Mouse (Mus musculus): ENCODE data around the gene Cryba4. TPM values are rescaled to one million over a fixed set of nuclear protein-coding genes. Genes with fewer than 3 reads are reported as not detected.

The Cryba4 gene
- total RNA-seq, 4 experiments from 2014 or later = 1.1 to 1.7 (median 1.3) TPM

DNA sequence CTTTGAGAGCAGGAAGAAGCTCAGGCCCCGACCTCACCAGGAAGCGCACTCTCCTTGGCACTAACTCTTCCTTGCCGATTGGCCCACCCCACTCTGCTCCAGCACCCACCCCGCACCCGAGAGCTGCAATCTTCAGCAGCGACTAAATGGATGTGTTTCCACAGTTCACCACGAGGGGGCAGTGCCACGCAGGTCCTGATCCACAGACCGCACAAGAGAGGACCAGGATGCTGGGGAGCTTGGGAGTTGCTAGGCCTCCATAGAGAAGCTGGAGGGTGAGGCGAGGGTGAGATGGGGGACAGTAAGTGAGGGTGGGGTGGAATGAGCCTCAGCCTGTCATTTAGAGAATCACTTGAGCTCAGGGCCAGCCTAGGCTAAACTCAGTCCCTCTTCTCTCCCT, 11.6 kb downstream of the Cryba4 start:
- peak; percentile 83 to 95 for DNase-seq (ENCODE audit: low spot score in 2 of 2)

DNA sequence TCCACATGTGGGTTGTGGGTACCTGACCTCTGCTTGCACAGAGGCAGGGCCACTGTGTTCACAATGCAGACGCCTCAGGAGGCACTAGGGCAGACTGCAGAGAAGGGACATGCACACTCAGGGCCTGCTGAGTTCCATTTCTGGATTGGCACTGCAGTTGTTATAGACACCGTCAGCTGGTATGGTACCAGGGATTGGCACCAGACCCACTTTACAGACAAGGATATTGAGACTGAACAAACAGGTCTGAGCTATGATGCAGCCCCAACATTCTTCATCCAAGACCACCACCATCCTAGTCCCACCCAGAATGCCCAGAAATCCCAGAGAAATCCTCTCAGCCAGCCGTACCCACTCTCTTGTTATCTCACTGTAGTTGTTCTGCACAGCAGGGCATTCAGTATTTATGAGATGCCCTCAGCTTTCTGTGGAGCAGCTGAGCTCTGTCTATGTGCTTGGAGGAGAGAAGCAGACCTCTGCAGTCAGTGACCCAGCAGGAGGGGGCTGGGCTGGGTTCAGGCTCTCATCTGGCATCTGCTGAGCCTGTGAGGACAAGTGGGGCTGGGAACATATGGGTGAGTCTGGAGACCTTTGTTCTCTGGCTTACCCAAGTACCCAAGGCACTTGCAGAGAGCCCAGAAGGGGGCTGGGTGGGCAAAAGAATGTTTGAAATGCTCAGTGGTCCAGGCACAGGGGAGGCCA, 13.4 kb downstream of the Cryba4 start:
- no peak for DNase-seq (ENCODE audit: low spot score in 2 of 2)

DNA sequence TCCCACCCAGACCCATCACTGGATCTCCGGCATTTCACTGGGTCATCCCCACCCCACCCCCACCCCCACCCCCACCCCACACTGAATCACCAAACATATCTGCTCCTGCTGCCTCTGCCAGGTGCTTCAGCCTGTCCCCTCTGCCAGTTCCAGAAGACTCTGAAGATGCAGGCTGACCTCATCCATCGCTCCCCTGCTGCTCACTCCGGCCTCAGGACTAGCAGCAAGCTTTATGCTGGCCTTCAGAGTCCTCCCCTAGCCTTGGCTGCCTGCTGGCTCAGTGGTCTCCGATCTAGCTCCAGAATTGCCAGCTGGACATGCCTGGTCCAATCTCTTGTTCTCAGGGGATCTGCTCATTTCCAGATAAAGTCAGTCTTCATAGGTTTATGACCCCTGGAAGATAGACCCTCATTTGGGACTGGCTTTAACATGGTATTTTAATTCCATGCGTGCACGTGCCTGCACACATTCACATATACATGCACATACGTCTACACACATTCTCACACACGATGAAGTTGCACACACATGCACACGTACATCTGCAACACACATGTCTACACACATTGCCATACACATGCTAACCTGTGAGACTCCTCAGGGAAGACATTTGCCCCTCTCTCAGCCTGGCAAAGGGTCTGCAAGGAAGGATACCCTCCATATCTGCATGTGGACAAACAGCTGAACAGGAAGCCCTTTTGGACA, 14.3 kb downstream of the Cryba4 start:
- no peak for DNase-seq (ENCODE audit: low spot score in 2 of 2)

DNA sequence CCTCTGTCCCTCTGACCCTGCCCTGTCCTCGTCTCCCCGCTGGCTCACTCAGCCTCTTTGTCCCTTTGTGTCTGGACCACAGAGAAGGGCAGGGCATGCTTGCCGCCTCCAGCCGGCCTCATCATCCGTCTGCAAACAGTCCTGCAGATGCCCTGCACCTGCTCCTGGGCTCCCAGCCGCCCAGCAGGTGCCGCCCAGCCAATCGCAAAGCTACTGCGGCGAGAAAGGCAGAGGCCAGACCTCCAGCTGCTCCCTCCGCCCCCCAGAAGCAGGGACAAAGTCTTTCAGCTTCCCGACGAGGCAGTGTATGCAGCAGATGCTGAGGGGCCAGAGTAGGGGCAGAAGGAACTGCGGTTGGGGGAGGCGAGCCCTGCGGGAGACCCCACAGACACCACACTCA, 14.9 kb downstream of the Cryba4 start:
- DNase-seq (ENCODE audit: low spot score in 2 of 2) = no peak

DNA sequence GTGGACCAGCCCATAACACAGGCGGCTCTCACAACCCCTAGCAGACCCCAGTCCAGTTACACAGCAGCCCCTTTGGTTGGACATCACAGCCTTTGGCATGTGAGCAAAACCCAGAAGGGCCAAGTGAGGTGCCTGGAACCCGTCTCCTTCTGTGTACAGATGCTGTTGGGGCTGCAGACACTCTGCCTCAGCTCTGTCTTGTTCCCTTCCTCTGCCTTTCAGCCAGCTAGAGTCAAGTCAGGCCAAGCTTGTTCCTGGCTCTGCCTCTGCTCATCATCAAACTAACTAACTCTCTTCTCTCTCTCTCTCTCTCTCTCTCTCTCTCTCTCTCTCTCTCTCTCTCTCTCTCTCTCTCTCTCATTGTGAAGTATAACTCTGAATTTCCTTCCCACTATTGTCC, 15.7 kb downstream of the Cryba4 start:
- no peak for DNase-seq (ENCODE audit: low spot score in 2 of 2)

DNA sequence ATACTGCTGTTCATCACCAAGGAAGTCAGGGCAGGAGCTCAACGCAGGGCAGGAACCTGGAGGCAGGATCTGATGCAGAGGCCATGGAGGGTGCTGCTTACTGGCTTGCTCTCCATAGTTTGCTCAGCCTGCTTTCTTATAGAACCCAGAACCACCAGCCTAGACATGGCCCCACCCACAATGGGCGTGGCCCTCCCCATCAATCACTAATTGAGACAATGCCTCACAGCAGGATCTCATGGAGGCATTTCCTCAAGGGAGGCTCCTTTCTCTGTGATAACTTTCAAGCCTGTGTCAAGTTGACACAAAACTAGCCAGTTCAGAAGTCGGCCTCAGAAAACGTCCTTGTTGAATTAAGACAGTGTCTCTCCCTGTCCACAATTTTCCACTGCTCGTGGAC, 16.5 kb downstream of the Cryba4 start:
- no peak for DNase-seq (ENCODE audit: low spot score in 2 of 2)

DNA sequence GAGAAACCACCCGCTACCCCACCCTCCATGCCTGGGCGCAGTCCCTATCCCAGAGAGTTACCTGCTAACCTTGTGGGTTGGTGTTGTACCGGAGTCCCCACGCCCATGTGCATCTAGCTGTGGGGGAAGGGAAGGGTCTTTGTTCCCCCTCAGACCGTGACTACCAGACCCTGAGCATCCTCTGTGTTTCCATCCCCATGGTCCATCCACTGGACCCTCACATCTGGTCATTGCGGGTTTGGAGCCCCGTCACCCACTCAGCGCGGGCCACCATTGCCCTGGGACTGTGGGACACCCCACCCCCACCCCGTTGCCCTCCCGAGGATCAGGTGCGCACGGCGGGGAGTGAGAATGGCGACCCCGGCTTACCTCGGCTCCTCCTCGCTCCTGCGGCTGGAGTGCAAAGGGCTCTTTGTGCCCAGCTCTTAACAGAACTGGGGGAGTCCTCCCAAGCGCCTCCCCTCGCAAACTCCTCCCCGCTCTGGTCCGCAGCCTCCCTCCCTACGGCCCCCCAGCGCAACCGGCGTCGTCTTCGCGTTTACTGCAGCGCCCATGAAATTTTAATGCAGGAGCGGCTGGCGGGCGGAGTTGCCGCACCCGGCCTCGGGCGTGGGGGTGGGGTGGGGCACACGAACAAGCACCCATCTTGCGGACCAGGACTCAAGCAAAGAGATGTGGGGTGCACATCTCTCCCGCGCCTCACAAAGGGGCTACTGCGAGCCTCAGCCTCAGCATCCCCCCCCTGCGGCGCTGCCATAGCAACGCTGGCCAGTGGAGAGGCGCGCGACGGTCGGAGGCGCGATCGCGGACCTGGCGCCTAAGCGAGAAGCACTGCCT, 23.9 kb downstream of the Cryba4 start:
- peak; percentile 49 to 68 for DNase-seq (ENCODE audit: low spot score in 2 of 2)

DNA sequence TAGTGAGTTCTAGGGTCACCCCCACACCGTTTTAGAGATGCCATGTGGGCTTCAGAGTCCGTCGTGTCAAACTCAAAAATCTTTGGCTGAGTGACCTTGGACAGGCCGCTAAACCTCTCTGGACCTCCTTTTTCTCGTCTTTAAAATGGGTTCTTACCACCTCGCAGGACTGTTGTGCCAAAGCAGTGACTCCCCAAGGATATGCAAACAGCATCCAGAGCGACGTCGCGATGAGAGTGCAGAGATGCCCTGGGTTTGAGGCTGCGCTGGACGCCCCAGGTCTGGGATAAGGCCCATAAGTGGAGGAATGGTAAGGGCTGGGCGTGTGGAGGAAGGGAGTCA, 24.4 kb downstream of the Cryba4 start:
- DNase-seq (ENCODE audit: low spot score in 2 of 2) = no peak

DNA sequence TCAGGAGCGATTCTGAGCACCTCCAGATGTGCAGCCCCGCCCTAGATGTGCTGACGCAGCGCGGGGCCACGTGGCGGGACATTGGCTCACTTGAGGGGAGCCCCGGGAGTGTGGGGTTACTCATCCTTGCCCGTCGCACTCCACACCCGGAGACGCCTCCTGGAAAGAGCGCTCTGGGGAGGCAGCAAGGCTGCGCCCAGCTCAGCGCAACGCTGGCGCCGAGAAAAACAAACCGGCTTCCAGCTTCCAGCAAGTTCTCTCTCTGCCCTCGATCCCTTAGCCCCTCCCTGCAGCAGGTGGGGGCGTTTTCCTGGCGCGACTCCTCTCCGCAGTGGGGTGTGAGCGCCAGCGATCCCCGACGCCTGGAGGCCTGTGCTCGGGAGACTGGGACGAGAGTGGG, 25.0 kb downstream of the Cryba4 start:
- peak in 1 of 2 experiments; percentile 58 for DNase-seq (ENCODE audit: low spot score in 2 of 2)

DNA sequence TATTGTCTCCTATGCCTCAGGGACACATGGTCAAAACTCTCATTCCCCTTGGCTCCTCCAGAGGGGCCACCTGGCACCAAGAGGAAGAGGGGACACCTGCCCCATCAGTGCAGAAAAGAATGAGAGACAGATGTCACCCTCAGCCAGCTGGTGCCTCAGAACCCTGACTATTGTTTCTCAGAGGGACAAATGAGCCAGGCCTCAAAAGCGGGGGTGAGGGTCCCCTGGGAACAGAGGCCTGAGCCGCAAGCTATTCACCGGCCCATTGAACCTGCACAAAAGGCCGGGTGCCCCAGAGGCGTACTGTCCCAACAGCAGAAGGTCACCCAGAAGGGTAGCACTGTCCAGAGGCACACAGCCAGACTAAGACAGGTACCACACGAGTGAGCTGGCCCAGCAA, 26.7 kb downstream of the Cryba4 start:
- DNase-seq (ENCODE audit: low spot score in 2 of 2) = no peak

DNA sequence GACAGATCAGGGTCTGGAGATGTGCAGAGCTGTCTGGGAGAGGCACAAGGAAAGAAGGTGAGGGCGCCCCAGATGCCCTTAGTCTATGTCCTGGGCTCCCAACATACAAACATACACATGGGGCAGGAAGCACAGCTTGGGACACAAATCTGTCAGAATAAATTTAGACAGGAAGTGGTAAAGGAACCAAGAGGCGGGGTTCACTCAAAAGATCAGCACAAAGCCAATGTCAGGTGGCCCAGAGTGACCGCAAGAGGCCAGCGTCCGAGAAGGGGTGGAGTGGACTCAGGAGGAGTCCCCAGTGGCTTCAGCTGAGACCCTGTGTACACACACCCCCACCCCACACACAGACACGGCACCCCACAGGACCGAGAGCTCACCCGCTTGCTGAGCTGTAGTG, 32.1 kb downstream of the Cryba4 start:
- no peak for DNase-seq (ENCODE audit: low spot score in 2 of 2)

DNA sequence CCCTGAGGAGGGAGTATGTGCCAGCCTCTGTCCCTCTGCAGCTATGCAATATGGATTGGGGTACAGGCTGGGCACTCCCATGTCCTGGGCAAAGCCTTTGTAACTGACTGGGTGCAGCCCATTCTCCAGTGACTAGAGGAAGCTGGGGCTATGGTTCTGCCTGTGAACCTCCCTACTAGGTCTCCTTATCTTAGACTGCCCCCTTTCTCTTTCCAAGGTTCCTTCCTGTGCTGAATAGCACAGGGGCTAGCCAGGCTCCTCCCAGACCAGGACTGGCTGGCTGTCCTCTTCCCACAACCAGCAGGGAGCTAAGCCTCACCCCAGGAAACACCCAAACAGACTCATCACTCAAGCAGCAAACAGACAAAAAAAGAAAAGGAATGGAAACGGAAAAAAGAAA, 32.9 kb downstream of the Cryba4 start:
- no peak for DNase-seq (ENCODE audit: low spot score in 2 of 2)

DNA sequence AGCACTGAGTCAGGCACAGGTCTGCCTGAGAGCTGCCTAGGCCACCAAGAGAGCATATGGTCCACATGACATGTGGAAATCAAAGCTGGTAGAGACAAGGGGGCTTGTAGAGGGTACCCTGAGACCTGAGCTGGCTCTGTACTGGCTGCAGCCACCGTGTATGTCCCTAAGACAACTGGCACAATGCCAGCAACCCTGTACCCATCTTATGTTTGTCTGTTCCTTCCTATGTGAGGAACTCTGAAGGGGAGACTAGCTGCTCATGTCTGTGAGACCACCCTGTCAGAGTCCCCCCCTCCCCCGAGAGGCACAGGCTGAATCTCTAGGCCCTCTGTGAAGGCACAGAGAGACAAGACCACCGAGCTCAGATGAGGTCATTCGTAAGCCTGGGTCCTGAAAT, 33.6 kb downstream of the Cryba4 start:
- no peak for DNase-seq (ENCODE audit: low spot score in 2 of 2)

DNA sequence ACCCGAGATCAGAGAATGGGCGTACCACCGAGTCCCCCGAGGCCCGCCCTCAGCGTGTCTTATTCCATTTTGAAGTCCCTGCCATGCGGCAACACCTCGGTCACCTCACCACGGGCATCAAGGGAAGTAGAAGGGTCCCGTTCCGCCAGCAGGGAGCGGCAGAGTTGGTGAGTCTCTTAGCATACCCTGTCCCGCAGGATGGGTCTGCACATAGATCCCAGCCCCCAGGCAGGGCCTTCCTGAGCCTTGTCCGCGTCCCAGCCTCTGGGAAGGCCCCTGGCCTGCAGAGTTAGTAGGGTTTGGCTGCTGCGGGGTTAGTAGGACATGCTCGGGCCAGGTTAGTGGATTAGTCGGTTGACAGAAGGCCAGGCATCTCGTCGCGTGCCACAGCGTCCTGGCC, 35.3 kb downstream of the Cryba4 start:
- no peak for DNase-seq (ENCODE audit: low spot score in 2 of 2)

DNA sequence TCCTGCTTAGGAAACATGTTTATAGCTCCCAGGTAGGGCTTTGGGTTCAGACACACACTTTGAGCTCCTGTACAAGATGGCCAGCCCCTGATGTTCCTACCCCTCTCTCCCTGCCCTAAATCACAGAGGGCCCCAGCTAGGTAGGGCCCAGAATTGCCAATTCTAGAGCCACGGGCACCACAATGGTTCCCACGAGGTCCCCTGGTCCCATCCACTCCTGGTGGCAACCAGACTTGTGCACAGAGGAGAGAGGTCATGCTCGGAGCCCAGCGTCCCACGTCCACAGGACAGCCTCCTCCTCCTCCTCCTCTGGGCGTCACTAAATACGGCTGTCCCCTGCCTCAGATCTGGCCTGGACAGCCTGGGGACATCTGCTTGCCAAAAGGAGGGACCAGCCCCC, 36.0 kb downstream of the Cryba4 start:
- DNase-seq (ENCODE audit: low spot score in 2 of 2) = no peak

DNA sequence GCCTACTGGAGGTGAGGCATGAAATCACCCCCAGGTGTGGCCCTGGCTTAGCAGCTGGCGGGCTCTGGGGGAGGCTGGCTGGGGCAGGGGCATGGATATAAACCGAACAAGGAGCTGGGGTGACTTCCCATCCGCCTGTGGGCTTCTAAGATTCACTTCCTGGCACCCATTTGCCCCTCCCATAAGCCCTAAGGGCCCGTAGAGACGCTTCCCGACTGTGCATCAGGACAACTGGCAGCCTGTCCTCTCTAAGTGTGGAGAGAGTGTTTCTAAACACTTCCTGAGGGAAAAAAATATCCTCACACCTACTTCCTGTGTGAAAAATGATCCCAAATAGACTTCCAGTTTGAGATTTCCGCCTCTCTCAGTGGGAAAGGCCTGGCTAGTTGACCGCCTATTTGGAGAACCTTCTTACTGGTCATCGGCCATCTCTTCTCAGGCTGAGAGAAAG, 36.5 kb downstream of the Cryba4 start:
- no peak for DNase-seq (ENCODE audit: low spot score in 2 of 2)

DNA sequence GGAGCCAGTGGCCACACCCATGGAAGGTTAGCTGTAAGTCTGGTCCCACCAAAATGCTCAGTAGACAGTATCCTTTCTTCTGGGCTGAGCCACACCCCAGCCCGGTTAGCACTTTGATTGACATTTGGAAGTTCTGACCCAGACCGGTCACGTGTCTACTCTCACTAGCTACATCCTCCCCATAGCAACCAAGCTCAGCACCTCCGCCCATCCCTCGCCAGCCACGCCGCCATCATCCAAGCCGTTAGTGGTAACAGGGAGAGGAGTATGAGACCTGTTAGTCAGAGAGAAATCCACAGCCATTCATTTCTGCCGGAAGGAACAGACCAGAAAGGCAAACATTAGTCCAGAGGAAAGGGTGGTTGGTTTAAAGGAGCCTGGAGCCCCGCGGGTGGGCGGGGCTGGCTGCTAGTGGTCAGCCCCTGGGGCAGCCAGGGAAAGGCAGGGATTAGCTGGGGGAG, 37.0 kb downstream of the Cryba4 start:
- DNase-seq (ENCODE audit: low spot score in 2 of 2) = peak; percentile 52 to 70

DNA sequence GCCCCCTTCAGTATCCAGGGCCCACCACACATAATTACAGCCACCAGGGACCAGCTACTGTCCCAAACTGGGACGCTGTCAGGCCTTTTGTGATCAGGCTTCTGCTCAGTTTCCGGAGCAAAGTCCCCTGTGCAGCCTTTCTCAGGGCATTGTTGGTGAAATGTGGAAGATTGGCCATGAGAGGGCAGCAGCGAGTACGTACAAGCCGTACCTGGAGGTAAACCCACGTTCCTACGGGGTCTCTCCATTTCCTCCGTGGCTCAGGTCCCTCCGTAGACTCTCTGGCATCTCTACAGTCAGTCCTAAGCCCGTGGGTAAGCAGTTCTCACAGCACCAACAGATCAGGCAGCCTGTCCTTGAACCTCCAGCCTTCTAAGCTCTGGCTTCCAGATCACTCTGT, 37.9 kb downstream of the Cryba4 start:
- DNase-seq (ENCODE audit: low spot score in 2 of 2) = peak; percentile 70 to 79

DNA sequence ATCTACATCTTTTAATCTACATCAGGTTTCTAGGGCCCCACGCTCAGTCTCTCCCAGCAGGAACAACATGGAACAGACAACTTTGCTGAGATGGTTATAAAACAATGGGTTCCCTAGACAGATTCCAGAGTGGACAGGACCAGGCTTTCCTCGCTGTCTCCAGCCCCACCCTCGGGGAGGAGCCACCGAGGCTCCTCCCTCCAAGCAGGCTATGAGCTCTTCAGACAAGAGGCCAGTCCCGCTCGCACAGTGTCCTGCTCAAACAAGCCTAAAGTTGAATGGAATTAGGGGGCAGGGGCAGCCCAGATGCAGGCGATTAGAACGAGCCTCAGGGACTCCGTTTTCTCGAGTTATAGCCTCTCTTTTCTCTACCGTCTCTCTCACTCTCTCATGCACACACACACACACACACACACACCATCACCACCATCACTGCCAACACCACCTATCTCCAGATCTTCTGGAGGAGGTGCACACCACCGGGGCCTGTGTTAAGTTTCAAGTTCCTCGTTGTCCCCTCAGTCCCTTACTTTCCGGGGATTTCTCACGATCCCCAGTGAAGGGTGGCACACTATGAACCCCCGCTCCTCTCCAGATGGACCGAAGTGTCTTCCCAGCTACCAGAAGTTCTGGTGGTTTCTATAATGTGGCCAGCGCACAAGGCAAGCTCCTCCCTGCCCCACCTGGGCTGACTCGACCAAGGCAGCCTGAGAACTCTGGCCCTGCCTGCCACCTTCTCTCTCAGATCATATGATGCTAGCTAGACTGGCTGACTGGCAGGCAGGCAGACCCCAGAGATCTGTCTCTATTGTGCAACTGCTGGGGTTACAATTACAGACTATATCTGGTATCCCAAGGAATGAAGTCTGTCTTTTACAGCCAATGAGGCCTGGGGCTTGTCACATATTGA, 38.7 kb downstream of the Cryba4 start:
- no peak for DNase-seq (ENCODE audit: low spot score in 2 of 2)

DNA sequence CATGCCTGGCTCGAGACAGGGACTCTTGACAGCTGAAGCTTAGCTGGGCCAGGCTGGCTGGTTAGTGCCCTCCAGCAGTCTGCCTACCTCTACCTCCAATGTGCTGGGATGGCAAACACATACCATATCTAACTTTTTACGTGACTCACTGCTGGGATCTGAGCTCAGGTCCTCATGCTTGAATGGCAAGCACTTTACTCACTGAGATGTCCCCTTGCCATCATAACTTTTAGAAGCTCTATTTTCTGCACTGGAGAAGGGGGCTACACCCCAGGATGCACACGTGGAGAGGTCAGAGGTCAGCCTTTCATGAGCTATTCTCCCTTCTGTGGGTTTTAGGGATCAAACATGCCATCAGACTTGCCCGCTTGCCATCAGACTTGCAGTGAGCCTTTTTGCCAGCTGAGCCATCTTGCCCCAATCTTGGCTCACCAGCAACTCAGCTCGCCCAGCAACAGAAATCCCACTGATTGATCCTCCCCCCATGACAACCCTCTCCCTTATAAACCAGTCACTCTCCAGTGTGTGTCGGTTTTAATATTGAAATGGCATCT, 39.5 kb downstream of the Cryba4 start:
- DNase-seq (ENCODE audit: low spot score in 2 of 2) = no peak

DNA sequence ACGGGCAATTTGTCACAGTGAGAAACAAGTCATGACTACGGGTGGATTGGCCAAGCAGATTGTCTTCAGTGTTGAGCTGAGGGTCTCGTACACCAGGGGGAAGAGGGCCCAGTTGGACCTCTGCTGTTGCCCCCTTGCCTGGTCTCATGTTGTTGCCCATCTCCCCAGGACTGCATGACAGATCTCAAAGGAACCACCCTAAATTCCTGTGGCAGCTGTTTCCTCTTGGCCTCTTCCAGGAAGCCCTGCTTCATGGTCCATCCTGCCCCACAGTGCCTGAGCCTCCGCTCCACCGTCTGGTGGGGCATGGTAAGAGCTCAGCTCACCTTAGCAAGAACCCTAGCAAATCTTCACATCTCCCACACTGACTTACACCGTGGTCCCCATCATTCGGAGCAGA, 40.4 kb downstream of the Cryba4 start:
- no peak for DNase-seq (ENCODE audit: low spot score in 2 of 2)

Data from layer of hippocampus, adult 8-10 months (tissue).